Mouse (Mus musculus) stomach, postnatal 0 days (tissue): Measurements from ENCODE around the gene St6galnac6. TPM values are rescaled to one million over a fixed set of nuclear protein-coding genes. Genes with fewer than 3 reads are reported as not detected.
A peak's percentile ranks its signal among the peaks of the same experiment; 100 is the strongest.

Source experiments
- ATAC-seq: fragments of 200-750 bp; cut with Nextera tagmentation; 2 replicates; pipeline ENCODE4 v1.8.0; 2017; ENCODE audit not compliant: low FRiP score, low TSS enrichment
- DNase-seq: peaks from one replicate; pipeline ENCODE4 v3.0.0-alpha.2; 2016; ENCODE audit warnings: low spot score
- H3K27ac ChIP-seq: fragments of 300-500 bp; sonication (generic); replicated peaks from 2 replicates; pipeline ENCODE4 v1.5.1; 2014; ENCODE audit warnings: mild to moderate bottlenecking, control low read depth
- H3K27me3 ChIP-seq: fragments of 300-500 bp; sonication (generic); 2 replicates; pipeline ENCODE4 v1.6.1; 2014; ENCODE audit warnings: low read length; ENCODE audit not compliant: control insufficient read depth, insufficient read depth
- H3K36me3 ChIP-seq: fragments of 300-500 bp; sonication (generic); 2 replicates; pipeline ENCODE4 v1.6.1; 2014; ENCODE audit warnings: low read length, mixed read lengths; ENCODE audit not compliant: control insufficient read depth, insufficient read depth
- H3K4me1 ChIP-seq: fragments of 300-500 bp; sonication (generic); replicated peaks from 2 replicates; pipeline ENCODE4 v1.6.1; 2014; ENCODE audit warnings: antibody characterized with exemption; ENCODE audit not compliant: control insufficient read depth, insufficient read depth
- H3K4me2 ChIP-seq: fragments of 300-500 bp; sonication (generic); replicated peaks from 2 replicates; pipeline ENCODE4 v1.6.1; 2014; ENCODE audit warnings: low read depth, mild to moderate bottlenecking, control low read depth, moderate library complexity
- H3K4me3 ChIP-seq: fragments of 300-500 bp; sonication (generic); 2 replicates; pipeline ENCODE4 v1.5.1; 2014; ENCODE audit warnings: low read depth, low read length, control low read depth
- H3K9ac ChIP-seq: fragments of 300-500 bp; sonication (generic); 2 replicates; pipeline ENCODE4 v1.6.1; 2014; ENCODE audit warnings: mild to moderate bottlenecking, low read length, control low read depth, mixed read lengths
- H3K9me3 ChIP-seq: fragments of 300-500 bp; sonication (generic); 2 replicates; pipeline ENCODE4 v1.6.1; 2016; ENCODE audit warnings: low read length; ENCODE audit not compliant: control insufficient read depth
- CTCF ChIP-seq: IDR thresholded peaks from 2 replicates; pipeline ENCODE4 v1.5.1; 2016; ENCODE audit warnings: antibody characterized with exemption, low read depth, mild to moderate bottlenecking, moderate library complexity
- EP300 ChIP-seq: optimal IDR thresholded peaks from 2 replicates; pipeline ENCODE3; 2016; ENCODE audit warnings: antibody characterized with exemption
- WGBS: fragments of 180-500 bp; shearing (Covaris S2); extraction: QIAGEN DNeasy Blood & Tissue Kit; methylation state at CpG from one replicate; pipeline ENCODE4 v1.1.7; 2014; 5-methylcytosine and 5-hydroxymethylcytosine counted together
- polyA plus RNA-seq: library from polyadenylated mRNA; unstranded; fragments of >200 nt; fragmentation: Nextera tagmentation; extraction: Ambion mirVana; gene quantifications from 2 replicates; pipeline ENCODE4 v1.2.1, GENCODE M21; 2015

Gene St6galnac6
- polyA plus RNA-seq, 1 experiment from 2014 or later = 9.1 TPM

DNA sequence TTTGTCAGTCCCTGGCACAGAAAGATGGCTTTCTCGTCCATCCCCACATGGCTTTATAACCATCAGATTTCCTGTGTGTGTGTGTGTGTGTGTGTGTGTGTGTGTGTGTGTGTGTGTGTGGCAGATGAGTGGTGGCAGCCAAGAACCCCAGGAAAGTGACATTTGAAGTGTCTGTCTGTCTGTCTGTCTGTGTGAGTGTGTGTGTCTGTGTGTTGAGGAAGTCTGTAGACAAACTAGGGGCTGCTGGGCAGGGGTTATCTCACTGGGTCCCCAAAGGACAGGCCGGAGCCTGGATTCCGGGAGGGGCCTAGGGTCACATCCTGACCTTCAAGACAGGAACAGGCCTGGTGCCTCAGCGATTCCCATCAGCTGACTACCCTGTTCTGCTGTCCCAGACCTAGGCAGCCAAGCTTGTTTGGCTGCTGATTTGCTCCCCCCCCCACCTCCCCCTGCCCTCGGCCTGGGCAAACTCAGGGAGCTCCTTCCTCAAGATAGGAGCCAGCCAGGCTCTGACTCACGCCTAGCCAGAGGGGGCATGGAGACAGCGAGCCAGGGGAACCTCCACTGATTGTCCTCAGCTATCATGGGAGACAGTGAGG is 62.1 kb downstream of the St6galnac6 start:
- Histone ChIP-seq H3K27ac (peak overlapping the region; percentile 58), H3K4me2 (no peak overlapping the region)
- peak; percentile 72 for ATAC-seq

DNA sequence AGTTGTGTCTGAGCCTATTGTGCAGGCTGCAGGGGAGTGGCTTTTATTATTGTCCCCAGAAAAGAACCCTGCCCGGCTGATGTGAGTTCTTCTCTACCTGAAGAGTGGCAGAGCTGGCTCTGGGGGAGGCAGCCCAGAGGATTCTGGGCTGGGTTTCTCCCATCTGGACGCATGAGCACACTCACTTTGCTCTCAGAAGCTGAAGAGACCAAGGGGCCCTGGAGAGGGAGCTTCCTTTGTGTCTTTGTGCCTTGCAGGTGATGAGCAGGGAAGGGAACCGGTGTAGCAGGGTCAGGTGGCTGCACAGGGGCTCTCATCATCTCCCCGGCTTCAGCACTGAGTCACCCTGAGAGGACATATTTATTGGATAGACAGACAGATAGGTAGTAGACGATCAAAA is 62.8 kb downstream of the St6galnac6 start:
- H3K27ac ChIP-seq = peak overlapping the region; percentile 58
- DNase-seq = peak; percentile 12
- no peaks in the 10 kb centered on the region for H3K36me3 ChIP-seq
- ATAC-seq = no peak
- H3K4me1 ChIP-seq = peaks cover 4% of the 10 kb centered on the region
- no peak overlapping the region for H3K4me3 ChIP-seq
- no peak overlapping the region for H3K4me2 ChIP-seq
- no peak overlapping the region for H3K9ac ChIP-seq
- no peak for TF ChIP-seq EP300
- no peak for TF ChIP-seq CTCF
- H3K27me3 ChIP-seq = no peaks in the 10 kb centered on the region
- no peaks in the 10 kb centered on the region for H3K9me3 ChIP-seq
- WGBS = 42% methylated on average over 5 of the region's 5 CpGs

More for the DNA sequence above, 62.1 kb downstream of the St6galnac6 start:
- H3K36me3 ChIP-seq = no peaks in the 10 kb centered on the region
- no peak overlapping the region for H3K9ac ChIP-seq
- peak; percentile 68 for DNase-seq
- H3K27me3 ChIP-seq = no peaks in the 10 kb centered on the region
- H3K4me3 ChIP-seq = no peak overlapping the region
- TF ChIP-seq EP300 = no peak
- 0 out of 2 replicates have a peak, but pooled peaks have one; percentile 1 for TF ChIP-seq CTCF
- WGBS = 40% methylated on average over 7 of the region's 7 CpGs
- H3K9me3 ChIP-seq = no peaks in the 10 kb centered on the region
- peaks cover 4% of the 10 kb centered on the region for H3K4me1 ChIP-seq

DNA sequence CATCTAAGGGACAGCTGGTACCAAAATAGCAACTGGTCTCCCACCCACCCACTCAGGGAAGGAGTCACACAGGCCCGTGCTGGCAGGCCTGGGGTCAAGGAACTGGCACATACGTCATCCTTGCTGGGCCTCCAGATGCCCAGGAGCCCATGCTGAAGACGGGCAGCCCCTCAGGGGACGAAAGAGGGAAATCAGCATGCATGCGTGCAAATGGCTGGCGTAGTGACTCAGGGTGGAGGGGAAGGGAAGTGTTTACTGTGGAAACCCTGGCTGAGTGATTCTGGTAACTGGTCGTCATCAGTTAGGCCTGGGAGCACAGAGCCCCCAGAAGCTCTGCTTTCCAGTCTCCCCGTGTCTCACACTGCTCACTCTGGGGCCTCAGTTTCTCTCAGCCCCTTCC is 65.8 kb downstream of the St6galnac6 start:
- Histone ChIP-seq H3K4me2 (no peak overlapping the region), H3K4me1 (peaks cover 4% of the 10 kb centered on the region), H3K4me3 (no peak overlapping the region), H3K36me3 (no peaks in the 10 kb centered on the region), H3K27me3 (no peaks in the 10 kb centered on the region), H3K9me3 (no peaks in the 10 kb centered on the region), H3K9ac (no peak overlapping the region), H3K27ac (no peak overlapping the region)
- DNase-seq = peak; percentile 13
- WGBS = 72% methylated on average over 8 of the region's 8 CpGs
- TF ChIP-seq CTCF (no peak), EP300 (no peak)
- no peak for ATAC-seq

DNA sequence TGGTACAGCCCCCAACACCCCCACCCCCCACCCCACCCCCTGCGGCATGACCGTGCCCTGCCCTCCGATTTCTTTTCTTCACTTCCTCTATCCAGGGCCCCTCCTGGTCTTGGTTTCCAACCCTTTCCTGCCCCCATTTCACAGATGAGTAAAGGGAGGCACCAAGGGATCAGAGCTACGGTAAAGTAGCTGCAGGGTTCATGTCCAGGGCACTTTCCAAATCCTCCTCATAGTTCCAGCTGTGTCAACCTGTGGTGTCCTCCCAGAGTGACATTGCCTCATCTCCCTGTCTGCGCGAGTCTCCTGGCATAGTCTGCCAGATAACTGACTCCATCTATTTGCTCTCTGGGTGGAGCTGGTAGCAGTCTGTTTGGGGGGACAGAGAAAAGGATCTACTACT is 66.3 kb downstream of the St6galnac6 start:
- no peak overlapping the region for H3K9ac ChIP-seq
- H3K4me3 ChIP-seq = no peak overlapping the region
- DNase-seq (no peak), ATAC-seq (no peak)
- no peak for TF ChIP-seq EP300
- TF ChIP-seq CTCF = no peak
- no peak overlapping the region for H3K27ac ChIP-seq
- WGBS = 75% methylated on average over 6 of the region's 6 CpGs
- H3K4me1 ChIP-seq = peaks cover 4% of the 10 kb centered on the region
- no peaks in the 10 kb centered on the region for H3K36me3 ChIP-seq
- no peaks in the 10 kb centered on the region for H3K27me3 ChIP-seq
- H3K9me3 ChIP-seq = no peaks in the 10 kb centered on the region
- H3K4me2 ChIP-seq = no peak overlapping the region

DNA sequence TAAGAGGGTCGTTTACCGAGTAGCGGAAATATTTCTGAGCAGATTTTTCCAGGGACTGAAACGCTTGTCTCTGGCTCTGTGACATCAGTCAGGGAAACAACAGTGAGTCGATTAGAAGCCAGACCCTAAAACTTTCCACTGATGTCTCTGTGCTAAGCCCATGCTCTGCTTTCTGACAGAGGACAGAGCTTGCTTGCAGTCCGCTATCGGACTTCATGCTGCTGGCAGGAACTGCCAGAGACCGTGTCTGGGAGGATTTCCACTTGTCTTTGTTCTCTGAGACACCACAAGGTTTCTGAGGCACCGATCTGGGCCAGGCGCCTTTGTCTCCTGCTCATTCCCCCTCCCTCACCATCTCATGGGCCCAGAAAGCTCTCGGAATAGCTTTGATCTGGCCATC is 68.3 kb downstream of the St6galnac6 start:
- Histone ChIP-seq H3K9me3 (no peaks in the 10 kb centered on the region), H3K9ac (no peak overlapping the region), H3K27ac (no peak overlapping the region), H3K36me3 (0 out of 2 replicates have a peak, but pooled peaks cover 3% of the 10 kb centered on the region), H3K4me3 (no peak overlapping the region), H3K27me3 (no peaks in the 10 kb centered on the region), H3K4me1 (no peaks in the 10 kb centered on the region), H3K4me2 (no peak overlapping the region)
- TF ChIP-seq EP300 (no peak), CTCF (no peak)
- DNase-seq = no peak
- 38% methylated on average over 11 of the region's 11 CpGs for WGBS
- ATAC-seq = no peak

DNA sequence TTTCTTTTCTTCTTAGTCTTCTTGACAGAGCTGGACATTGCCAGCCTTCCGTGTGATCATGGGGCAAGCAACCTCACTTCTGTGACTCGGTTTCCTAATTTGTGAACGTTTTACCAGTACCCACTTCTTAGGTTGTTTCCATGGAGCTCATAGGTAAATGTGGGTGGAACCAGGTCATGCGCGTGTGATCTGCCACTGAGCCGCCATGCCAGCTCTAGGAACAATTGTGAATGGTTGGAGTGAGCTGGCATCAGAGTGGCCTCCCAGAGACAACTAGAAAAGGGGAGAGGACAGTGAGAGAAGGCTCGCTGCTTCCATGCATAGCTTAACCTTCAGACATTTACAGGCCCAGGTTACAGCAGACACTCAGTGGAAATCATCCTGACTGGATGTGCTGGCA is 68.7 kb downstream of the St6galnac6 start:
- Histone ChIP-seq H3K4me2 (no peak overlapping the region), H3K9ac (no peak overlapping the region), H3K27ac (no peak overlapping the region; the same call in 1 of the 2 replicates), H3K36me3 (0 out of 2 replicates have a peak, but pooled peaks cover 3% of the 10 kb centered on the region), H3K27me3 (no peaks in the 10 kb centered on the region), H3K4me3 (no peak overlapping the region), H3K9me3 (no peaks in the 10 kb centered on the region), H3K4me1 (no peaks in the 10 kb centered on the region)
- WGBS = 83% methylated on average over 7 of the region's 7 CpGs
- ATAC-seq = no peak
- DNase-seq = no peak
- TF ChIP-seq CTCF = no peak
- TF ChIP-seq EP300 = no peak
